ENCODE assay signal across 24 mouse cellular contexts in the genomic region with DNA sequence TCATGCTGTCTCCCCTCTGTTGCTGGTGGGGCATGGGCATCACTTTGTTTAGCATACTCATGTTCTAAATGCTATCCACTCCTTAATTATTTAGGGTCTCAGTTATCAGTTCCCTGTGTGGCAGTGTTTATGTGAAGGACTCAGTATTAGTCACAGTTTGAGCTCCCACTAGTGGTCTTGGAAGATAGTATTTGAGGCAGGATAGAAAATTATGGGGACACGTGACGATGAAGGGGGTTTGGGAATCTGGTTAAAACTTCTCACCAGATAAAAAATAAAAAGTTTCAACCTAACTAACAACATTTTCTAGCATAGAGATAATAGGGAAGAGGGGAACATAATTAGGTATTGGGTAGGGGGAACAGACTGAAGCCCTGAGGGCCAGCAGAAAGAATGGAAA. TPM values are rescaled to one million over a fixed set of nuclear protein-coding genes. Genes with fewer than 3 reads are reported as not detected.
DNase-seq lines count a peak whose midpoint lies in the region; ATAC-seq and TF ChIP-seq lines count a peak whose summit lies in the region.
"Had no signal": no experiment of that assay in that cellular context is flagged by ENCODE, and none has a peak within 500 bp of the region (broad histone marks: within the 10 kb centered on the region; RNA-seq: fewer than 3 reads in every experiment).

No protein-coding gene starts in this region.

- TF ChIP-seq EP300 in lung, postnatal 0 days (IDR thresholded peaks at IDR 0.05), result no peak

- TF ChIP-seq CTCF in forebrain, postnatal 0 days (IDR thresholded peaks at IDR 0.05; ENCODE audit: low read depth), result peak; percentile 25
- peak; percentile 30; the same call in 1 of the 2 replicates for TF ChIP-seq CTCF in kidney, postnatal 0 days (IDR thresholded peaks at IDR 0.05; ENCODE audit: low read depth)
- peak; percentile 16; the same call in 1 of the 2 replicates for TF ChIP-seq CTCF in lung, postnatal 0 days (IDR thresholded peaks at IDR 0.05)
- TF ChIP-seq CTCF in lung, adult 2 months (IDR thresholded peaks at IDR 0.05; ENCODE audit: insufficient read depth, low read length), result no peak
- TF ChIP-seq CTCF in C2C12 (IDR thresholded peaks at IDR 0.05; ENCODE audit: control insufficient read depth, insufficient read depth, insufficient read length), result no peak

- no peak for DNase-seq in forebrain, postnatal 0 days
- no peak for DNase-seq in forebrain, embryonic 10.5 days (ENCODE audit: extremely low spot score, low spot score)
- DNase-seq in kidney, postnatal 0 days (ENCODE audit: low spot score), result no peak
- DNase-seq in kidney, adult 18-20 months, result no peak
- DNase-seq in lung, postnatal 0 days (ENCODE audit: low spot score), result no peak
- no peak for DNase-seq in lung, adult 2 months
- DNase-seq in ovary, adult 18-20 months (ENCODE audit: low spot score), result no peak
- DNase-seq: adrenal gland, adult 2 months; adrenal gland, postnatal 10 days; adrenal gland, postnatal 25 days; B cell, adult 2 months; cerebellum, adult 11 months; cerebellum, adult 18-20 months; cerebellum, adult 8-10 months; cerebellum, adult 9-11 months; cerebellum, postnatal 14 days; cerebellum, postnatal 36 days; embryo, embryonic 11 days had no signal

- H3ac ChIP-seq in C2C12 (ENCODE audit: control insufficient read depth, insufficient read length, low read depth), result no peak overlapping the region

- 70% methylated on average over 2 of the region's 2 CpGs for WGBS in forebrain, postnatal 0 days
- WGBS in forebrain, embryonic 10.5 days, result 71% methylated on average over 2 of the region's 2 CpGs
- WGBS in kidney, postnatal 0 days, result 62% methylated on average over 2 of the region's 2 CpGs
- WGBS in lung, postnatal 0 days, result 52% methylated on average over 2 of the region's 2 CpGs
- WGBS in lung, adult 2 months, result 64% methylated on average over 2 of the region's 2 CpGs

- no peaks in the 10 kb centered on the region for H3K79me3 ChIP-seq in C2C12 (ENCODE audit: low read depth)

- H3K36me3 ChIP-seq in forebrain, postnatal 0 days (ENCODE audit: insufficient read depth), result no peaks in the 10 kb centered on the region
- no peaks in the 10 kb centered on the region for H3K36me3 ChIP-seq in forebrain, embryonic 10.5 days (replicated peaks)
- no peaks in the 10 kb centered on the region for H3K36me3 ChIP-seq in kidney, postnatal 0 days (ENCODE audit: insufficient read depth, low read length)
- H3K36me3 ChIP-seq in lung, postnatal 0 days (ENCODE audit: insufficient read depth, low read length), result no peaks in the 10 kb centered on the region
- H3K36me3 ChIP-seq in C2C12 (ENCODE audit: control insufficient read depth, insufficient read depth), result no peaks in the 10 kb centered on the region
- H3K36me3 ChIP-seq: embryonic facial prominence, embryonic 13.5 days; embryonic facial prominence, embryonic 15.5 days; forebrain, embryonic 15.5 days had no signal

- H3K27ac ChIP-seq in forebrain, postnatal 0 days (ENCODE audit: low read depth, low read length), result no peak overlapping the region
- no peak overlapping the region for H3K27ac ChIP-seq in forebrain, embryonic 10.5 days
- H3K27ac ChIP-seq in kidney, postnatal 0 days, result no peak overlapping the region
- H3K27ac ChIP-seq in lung, postnatal 0 days (ENCODE audit: low read length), result no peak overlapping the region
- H3K27ac ChIP-seq: embryonic facial prominence, embryonic 13.5 days; embryonic facial prominence, embryonic 15.5 days; forebrain, embryonic 13.5 days; forebrain, embryonic 15.5 days had no signal

- H3K4me3 ChIP-seq in forebrain, postnatal 0 days (ENCODE audit: low read depth, low read length), result no peak overlapping the region
- H3K4me3 ChIP-seq in forebrain, embryonic 10.5 days, result no peak overlapping the region
- H3K4me3 ChIP-seq in kidney, postnatal 0 days (replicated peaks; ENCODE audit: low read depth, low read length), result no peak overlapping the region
- no peak overlapping the region for H3K4me3 ChIP-seq in lung, postnatal 0 days (ENCODE audit: low read depth, low read length)
- H3K4me3 ChIP-seq in lung, adult 2 months (replicated peaks; ENCODE audit: extremely low read depth, low read depth, low read length), result no peak overlapping the region
- H3K4me3 ChIP-seq in C2C12 (ENCODE audit: insufficient read depth, poor library complexity, severe bottlenecking), result no peak overlapping the region
- H3K4me3 ChIP-seq: embryonic facial prominence, embryonic 13.5 days; embryonic facial prominence, embryonic 15.5 days; erythroblast, embryonic 14.5 days; forebrain, embryonic 13.5 days; forebrain, embryonic 15.5 days had no signal

- H3K27me3 ChIP-seq in forebrain, postnatal 0 days (ENCODE audit: insufficient read depth, low read length), result no peaks in the 10 kb centered on the region
- H3K27me3 ChIP-seq in forebrain, embryonic 10.5 days (ENCODE audit: poor library complexity, severe bottlenecking), result peaks cover 44% of the 10 kb centered on the region
- H3K27me3 ChIP-seq in kidney, postnatal 0 days (ENCODE audit: insufficient read depth, low read length), result no peaks in the 10 kb centered on the region; the same call in 1 of the 2 replicates
- H3K27me3 ChIP-seq in lung, postnatal 0 days (replicated peaks; ENCODE audit: insufficient read depth, low read length), result no peaks in the 10 kb centered on the region
- H3K27me3 ChIP-seq in C2C12 (ENCODE audit: control insufficient read depth, insufficient read depth, insufficient read length), result no peaks in the 10 kb centered on the region
- H3K27me3 ChIP-seq: embryonic facial prominence, embryonic 13.5 days; embryonic facial prominence, embryonic 15.5 days; forebrain, embryonic 13.5 days; forebrain, embryonic 15.5 days had no signal

- H3K4me2 ChIP-seq in forebrain, postnatal 0 days (ENCODE audit: low read depth), result no peak overlapping the region
- H3K4me2 ChIP-seq in kidney, postnatal 0 days (ENCODE audit: low read length), result no peak overlapping the region
- H3K4me2 ChIP-seq in lung, postnatal 0 days (replicated peaks; ENCODE audit: low read depth, low read length), result no peak overlapping the region
- H3K4me2 ChIP-seq: embryonic facial prominence, embryonic 13.5 days; embryonic facial prominence, embryonic 15.5 days; forebrain, embryonic 13.5 days; forebrain, embryonic 15.5 days had no signal

- ATAC-seq in forebrain, postnatal 0 days, result no peak
- ATAC-seq in kidney, postnatal 0 days (replicated peaks; ENCODE audit: low FRiP score, low read depth), result no peak
- ATAC-seq in lung, postnatal 0 days, result no peak
- ATAC-seq: forebrain, embryonic 13.5 days; forebrain, embryonic 15.5 days had no signal

- H3K4me1 ChIP-seq in forebrain, postnatal 0 days (ENCODE audit: insufficient read depth), result no peaks in the 10 kb centered on the region
- H3K4me1 ChIP-seq in forebrain, embryonic 10.5 days, result no peaks in the 10 kb centered on the region
- H3K4me1 ChIP-seq in kidney, postnatal 0 days (replicated peaks; ENCODE audit: insufficient read depth, low read length), result no peaks in the 10 kb centered on the region
- no peaks in the 10 kb centered on the region for H3K4me1 ChIP-seq in lung, postnatal 0 days (ENCODE audit: insufficient read depth, low read depth, low read length)
- H3K4me1 ChIP-seq in lung, adult 2 months (ENCODE audit: control insufficient read depth, insufficient read depth, low read length), result no peaks in the 10 kb centered on the region
- H3K4me1 ChIP-seq: embryonic facial prominence, embryonic 13.5 days; embryonic facial prominence, embryonic 15.5 days; forebrain, embryonic 13.5 days; forebrain, embryonic 15.5 days had no signal

- no peaks in the 10 kb centered on the region for H3K79me2 ChIP-seq in C2C12 (ENCODE audit: control insufficient read depth, insufficient read depth)

- H3K9me3 ChIP-seq in forebrain, postnatal 0 days (ENCODE audit: low read length), result no peaks in the 10 kb centered on the region
- no peaks in the 10 kb centered on the region for H3K9me3 ChIP-seq in forebrain, embryonic 10.5 days
- H3K9me3 ChIP-seq in kidney, postnatal 0 days (replicated peaks; ENCODE audit: low read length), result no peaks in the 10 kb centered on the region
- H3K9me3 ChIP-seq in lung, postnatal 0 days (ENCODE audit: low read length), result no peaks in the 10 kb centered on the region
- H3K9me3 ChIP-seq: embryonic facial prominence, embryonic 13.5 days; embryonic facial prominence, embryonic 15.5 days; forebrain, embryonic 13.5 days; forebrain, embryonic 15.5 days had no signal

- no peak overlapping the region for H3K9ac ChIP-seq in forebrain, postnatal 0 days
- H3K9ac ChIP-seq in kidney, postnatal 0 days (ENCODE audit: low read depth, low read length), result no peak overlapping the region
- H3K9ac ChIP-seq in lung, postnatal 0 days (replicated peaks; ENCODE audit: low read depth), result no peak overlapping the region
- H3K9ac ChIP-seq: embryonic facial prominence, embryonic 13.5 days; embryonic facial prominence, embryonic 15.5 days; forebrain, embryonic 13.5 days; forebrain, embryonic 15.5 days had no signal

- TF ChIP-seq POLR2A in lung, adult 2 months (IDR thresholded peaks at IDR 0.05; ENCODE audit: borderline replicate concordance, extremely low read depth, low read depth, low read length), result no peak

TF ChIP-seq in C2C12, 6 proteins besides CTCF, POLR2A, EP300 and RAD21:
- TF ChIP-seq MAX (IDR thresholded peaks at IDR 0.05) (no peak), CEBPB (IDR thresholded peaks at IDR 0.05; ENCODE audit: low read depth) (no peak), FOSL1 (IDR thresholded peaks at IDR 0.05; ENCODE audit: insufficient read depth, low read length, poor library complexity, severe bottlenecking) (no peak), MYOG (IDR thresholded peaks at IDR 0.05; ENCODE audit: control insufficient read depth, extremely low read depth, insufficient read length) (no peak), USF1 (IDR thresholded peaks at IDR 0.05; ENCODE audit: low read depth) (peak; percentile 54), MYOD1 (IDR thresholded peaks at IDR 0.05; ENCODE audit: control insufficient read depth, insufficient read length, low read depth) (no peak)

RNA-seq across cellular contexts. Expression of gene Maged1, which starts 22.8 kb away (rescaled TPM):
- 933 and 1,158 TPM in 2 replicates for total RNA-seq in forebrain, postnatal 0 days (2014; rRNA removed)
- 829 and 838 TPM in 2 replicates for polyA plus RNA-seq in forebrain, postnatal 0 days (2015; fragmentation: Nextera tagmentation; extraction: Ambion mirVana)
- polyA plus RNA-seq in forebrain, embryonic 10.5 days (2016; fragmentation: Nextera tagmentation; extraction: Ambion mirVana), result 614 and 626 TPM in 2 replicates
- 364 and 400 TPM in 2 replicates for polyA plus RNA-seq in kidney, postnatal 0 days (2015; fragmentation: Nextera tagmentation; extraction: Ambion mirVana)
- 211 and 222 TPM in 2 replicates for polyA plus RNA-seq in lung, postnatal 0 days (2015; fragmentation: Nextera tagmentation; extraction: Ambion mirVana)
- polyA plus RNA-seq in lung, adult 2 months (2012; rRNA removed), result 148 and 168 TPM in 2 replicates
- 235 TPM for polyA plus RNA-seq in C2C12 (2012; fragmentation: generic; extraction: Trizol)

Comparison
In these comparisons a context has a peak if more than half of its experiments do, and no peak if none do; other contexts are left out.
1. CTCF ChIP-seq: peak in forebrain, postnatal 0 days (single experiment), kidney, postnatal 0 days (single experiment) and lung, postnatal 0 days (single experiment); none in lung, adult 2 months (single experiment) and C2C12 (single experiment).